Mouse (Mus musculus) CH12.LX (cell line): ENCODE measurements around the gene Clec2l. TPM values are rescaled to one million over a fixed set of nuclear protein-coding genes. Genes with fewer than 3 reads are reported as not detected.
A peak's percentile ranks its signal among the peaks of the same experiment; 100 is the strongest.

Experiments used
- DNase-seq: peaks from one replicate; pipeline ENCODE4 v3.0.0-alpha.2; 2013; ENCODE audit errors: extremely low read depth
- H3K27ac ChIP-seq: 2 replicates; pipeline ENCODE4 v1.5.1; 2012; ENCODE audit warnings: low read depth, mild to moderate bottlenecking, control low read depth, moderate library complexity; ENCODE audit not compliant: insufficient read depth
- H3K27me3 ChIP-seq: replicated peaks from 2 replicates; pipeline ENCODE3; 2012; ENCODE audit warnings: inconsistent platforms
- H3K36me3 ChIP-seq, 2 experiments: replicated peaks in 1 of 2; 2 replicates each; pipeline versions ENCODE3 to v1.6.1; 2012; ENCODE audit warnings: inconsistent platforms in 1 of 2, low read length in 1 of 2, mild to moderate bottlenecking in 1 of 2, mixed read lengths in 1 of 2, moderate library complexity in 1 of 2; ENCODE audit not compliant: control insufficient read depth in 1 of 2, insufficient read depth in 1 of 2
- H3K4me1 ChIP-seq, 2 experiments: 2 replicates each; pipeline ENCODE4 v1.6.1; 2012; ENCODE audit warnings: inconsistent platforms in 1 of 2, moderate library complexity in 1 of 2; ENCODE audit not compliant: insufficient read depth in 2 of 2, control insufficient read depth in 1 of 2
- H3K4me2 ChIP-seq: 2 replicates; pipeline ENCODE4 v1.6.1; 2012; ENCODE audit warnings: low read depth, mild to moderate bottlenecking, control low read depth; ENCODE audit not compliant: poor library complexity, insufficient read depth, severe bottlenecking
- H3K4me3 ChIP-seq, 3 experiments: fragments of 150-350 bp in 1 of 3; sonication (generic) in 1 of 3; replicated peaks in 1 of 3; 2 replicates each; pipeline versions ENCODE3 to v1.5.1; 2011 to 2012; ENCODE audit warnings: low read depth in 2 of 3, low read length in 2 of 3, mild to moderate bottlenecking in 2 of 3, moderate library complexity in 2 of 3, control low read depth in 1 of 3, improper control_type of control experiment in 1 of 3, inconsistent platforms in 1 of 3, mixed read lengths in 1 of 3; ENCODE audit not compliant: poor library complexity in 1 of 3
- H3K79me2 ChIP-seq: replicated peaks from 2 replicates; pipeline ENCODE4 v1.6.1; 2012; ENCODE audit warnings: mild to moderate bottlenecking, moderate library complexity; ENCODE audit not compliant: control insufficient read depth, poor library complexity, insufficient read depth, severe bottlenecking; ENCODE audit errors: extremely low read depth
- H3K9ac ChIP-seq: 2 replicates; pipeline ENCODE4 v1.6.1; 2012; ENCODE audit warnings: low read depth, mild to moderate bottlenecking, control low read depth, moderate library complexity; ENCODE audit not compliant: insufficient read depth
- H3K9me3 ChIP-seq: replicated peaks from 2 replicates; pipeline ENCODE3; 2012; ENCODE audit warnings: low read length, inconsistent platforms, mixed read lengths
- CTCF ChIP-seq, 2 experiments: IDR thresholded peaks in 1 of 2; conservative IDR thresholded peaks in 1 of 2; 2 replicates each; pipeline ENCODE4 v1.5.1; 2011 to 2012; ENCODE audit warnings: low read depth in 2 of 2, low read length in 2 of 2, improper control_type of control experiment in 1 of 2, inconsistent platforms in 1 of 2, mild to moderate bottlenecking in 1 of 2, moderate library complexity in 1 of 2
- ELF1 ChIP-seq: IDR thresholded peaks from 2 replicates; pipeline ENCODE4 v1.6.1; 2014; ENCODE audit warnings: low read depth, mild to moderate bottlenecking, inconsistent platforms, low read length, improper control_type of control experiment
- ETS1 ChIP-seq: conservative IDR thresholded peaks from 2 replicates; pipeline ENCODE4 v1.6.1; 2012; ENCODE audit warnings: low read depth, mild to moderate bottlenecking, inconsistent platforms, low read length, improper control_type of control experiment, moderate library complexity
- JUND ChIP-seq: conservative IDR thresholded peaks from 2 replicates; pipeline ENCODE4 v1.6.1; 2011; ENCODE audit warnings: low read depth, low read length, improper control_type of control experiment
- POLR2AphosphoS2 ChIP-seq: IDR thresholded peaks from 2 replicates; pipeline ENCODE4 v1.6.1; 2011; ENCODE audit warnings: low read depth, low read length, improper control_type of control experiment
- SIN3A ChIP-seq: IDR thresholded peaks from 2 replicates; pipeline ENCODE4 v1.6.1; 2012; ENCODE audit warnings: low read length, improper control_type of control experiment, inconsistent platforms
- SMC3 ChIP-seq: IDR thresholded peaks from 2 replicates; pipeline ENCODE4 v1.6.1; 2011; ENCODE audit warnings: low read depth, low read length, improper control_type of control experiment
- UBTF ChIP-seq: IDR thresholded peaks from 2 replicates; pipeline ENCODE4 v1.6.1; 2012; ENCODE audit warnings: low read depth, mild to moderate bottlenecking, inconsistent platforms, low read length, improper control_type of control experiment, moderate library complexity
- USF1 ChIP-seq: IDR thresholded peaks from 2 replicates; pipeline ENCODE4 v1.6.1; 2014; ENCODE audit warnings: low read depth, mild to moderate bottlenecking, inconsistent platforms, low read length, improper control_type of control experiment
- ZKSCAN1 ChIP-seq: IDR thresholded peaks from 2 replicates; pipeline ENCODE4 v1.6.1; 2012; ENCODE audit warnings: low read depth, inconsistent platforms, low read length, improper control_type of control experiment, borderline replicate concordance
- dilution Hi-C: fragments of 300-500 bp; cut with MboI; formaldehyde crosslinking; loops from 2 replicates; pipeline ENCODE4 v1.14.3; 2020; ENCODE audit warnings: low sequenced_read_pairs; ENCODE audit not compliant: extremely low pct_unique_long_range_greater_than_20kb, extremely low pct_ligation_motif_present
- in situ Hi-C: fragments of 300-500 bp; cut with MboI; formaldehyde crosslinking; loops from 3 replicates; pipeline ENCODE4 v1.14.3; 2019; ENCODE audit warnings: low sequenced_read_pairs, low pct_ligation_motif_present, low pct_unique_long_range_greater_than_20kb, mixed read lengths
- polyA plus RNA-seq: library from polyadenylated mRNA; unstranded; fragments of >175 nt; gene quantifications from 2 replicates; pipeline ENCODE4 v1.2.1, GENCODE M21; 2012; ENCODE audit warnings: low read depth; ENCODE audit not compliant: insufficient read length
- total RNA-seq, 2 experiments: library from RNA; depleted of rRNA; stranded (reverse); fragments of 300-350 nt in 1 of 2; fragments of >200 nt in 1 of 2; gene quantifications; 2 replicates each; pipeline ENCODE4 v1.2.3; 2012 to 2014

Gene Clec2l
- total and polyA plus RNA-seq, 3 experiments: 0.17 to 0.26 (median 0.21) TPM

DNA sequence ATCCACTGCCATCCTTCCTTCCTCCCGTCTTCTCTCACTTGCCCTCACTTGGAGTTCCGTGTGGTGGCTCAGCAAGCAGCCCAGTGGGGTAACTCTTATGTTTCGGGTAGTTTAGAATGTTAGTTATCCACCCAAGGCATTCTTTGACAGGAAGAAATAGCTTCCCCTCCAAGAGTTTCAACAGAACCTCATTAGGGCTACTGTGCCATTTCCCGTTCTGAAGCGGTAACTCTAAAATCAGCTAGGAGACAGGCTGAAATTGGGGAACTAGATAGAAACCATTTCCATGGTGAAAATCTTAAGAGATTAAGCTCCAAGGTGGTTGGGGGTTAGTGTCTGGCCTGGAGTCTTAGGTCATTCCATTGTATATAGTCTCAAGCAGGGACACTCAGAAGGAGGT lies 21.6 kb upstream of the Clec2l start:
- Histone ChIP-seq H3K9me3 (peaks cover 5% of the 10 kb centered on the region), H3K9ac (no peak overlapping the region), H3K79me2 (no peaks in the 10 kb centered on the region), H3K4me3 (no peak overlapping the region), H3K36me3 (no peaks in the 10 kb centered on the region), H3K27ac (no peak overlapping the region), H3K27me3 (no peaks in the 10 kb centered on the region), H3K4me1 (peaks cover 4 to 5% of the 10 kb centered on the region in 2 experiments; a peak in 2 of 4 replicates), H3K4me2 (no peak overlapping the region)
- DNase-seq: no peak
- TF ChIP-seq SMC3 (no peak), CTCF (conservative IDR thresholded peaks at IDR 0.05 in 1 of 2, IDR thresholded peaks at IDR 0.05 in 1 of 2; ENCODE audit: low read depth in 2 of 2, low read length in 2 of 2) (no peak), ZKSCAN1 (no peak), USF1 (no peak), SIN3A (no peak)
- dilution Hi-C loops: no loop called here
- in situ Hi-C loops: loop anchor here (10.0 kb wide), 1 partner anchor 264 kb away; no protein-coding TSS in a partner anchor

DNA sequence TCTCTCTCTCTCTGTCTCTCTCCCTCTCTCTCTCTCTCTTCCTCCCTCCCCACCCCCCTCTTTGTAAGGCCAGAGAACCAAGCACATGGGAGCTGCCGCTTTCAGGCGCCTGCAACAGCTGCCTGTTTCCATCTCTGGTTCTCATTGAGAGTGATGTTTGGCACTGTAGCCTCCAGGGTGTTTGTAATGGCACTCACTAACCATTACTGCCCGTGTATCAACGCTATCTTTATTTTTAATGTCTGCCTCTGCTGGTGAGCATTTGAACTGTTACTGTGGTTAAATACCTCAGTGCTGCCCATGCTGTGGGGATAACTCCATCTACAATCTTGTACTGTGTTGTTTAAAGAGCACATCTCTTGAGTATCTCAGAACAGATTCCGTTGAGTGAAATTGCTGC lies 21.2 kb upstream of the Clec2l start:
- no peak for DNase-seq
- peaks cover 4 to 5% of the 10 kb centered on the region in 2 experiments; a peak in 2 of 4 replicates for H3K4me1 ChIP-seq
- no peaks in the 10 kb centered on the region for H3K79me2 ChIP-seq
- H3K36me3 ChIP-seq: no peaks in the 10 kb centered on the region
- dilution Hi-C loops: no loop called here
- no peak overlapping the region for H3K4me2 ChIP-seq
- H3K9ac ChIP-seq: no peak overlapping the region
- peak in 1 of 2 experiments; percentile 28; a peak in 1 of 4 replicates for TF ChIP-seq CTCF (conservative IDR thresholded peaks at IDR 0.05 in 1 of 2, IDR thresholded peaks at IDR 0.05 in 1 of 2; ENCODE audit: low read depth in 2 of 2, low read length in 2 of 2)
- TF ChIP-seq ELF1: no peak
- no peak overlapping the region for H3K27ac ChIP-seq
- H3K9me3 ChIP-seq: peaks cover 1% of the 10 kb centered on the region
- H3K4me3 ChIP-seq: no peak overlapping the region
- in situ Hi-C loops: loop anchor here (10.0 kb wide), 1 partner anchor 263 kb away; no protein-coding TSS in a partner anchor
- H3K27me3 ChIP-seq: no peaks in the 10 kb centered on the region

DNA sequence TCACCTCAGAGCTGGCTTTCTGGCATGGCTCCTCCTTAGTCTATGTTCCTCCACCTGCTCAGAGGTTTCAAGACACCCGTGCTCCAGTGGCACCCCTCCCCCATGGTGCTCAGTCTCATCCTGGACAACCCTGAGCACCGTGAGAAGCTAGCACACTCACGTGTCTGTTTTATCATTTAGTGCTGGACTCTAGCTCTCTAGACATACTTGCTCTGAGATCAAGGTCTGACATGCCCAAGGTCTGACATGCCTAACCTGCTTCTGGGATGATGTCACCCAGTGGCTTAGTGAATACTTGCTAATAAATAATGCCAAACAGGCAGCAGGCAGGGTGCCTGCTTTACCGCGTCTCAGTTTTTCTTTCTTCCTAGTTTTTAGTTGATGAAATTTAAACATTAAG lies 20.3 kb upstream of the Clec2l start:
- dilution Hi-C loops: no loop called here
- Histone ChIP-seq H3K27me3 (no peaks in the 10 kb centered on the region), H3K9ac (no peak overlapping the region), H3K4me2 (no peak overlapping the region), H3K9me3 (no peaks in the 10 kb centered on the region), H3K79me2 (no peaks in the 10 kb centered on the region), H3K36me3 (no peaks in the 10 kb centered on the region), H3K4me3 (no peak overlapping the region)
- TF ChIP-seq JUND (no peak), ETS1 (no peak), POLR2AphosphoS2 (no peak), UBTF (no peak)
- TF ChIP-seq, all 38 proteins: peak for 0
- Histone ChIP-seq H3K4me1 (peaks cover 4 to 5% of the 10 kb centered on the region in 2 experiments; a peak in 1 of 4 replicates), H3K27ac (no peak overlapping the region)
- in situ Hi-C loops: loop anchor here (10.0 kb wide), 1 partner anchor 262 kb away; no protein-coding TSS in a partner anchor
- no peak for DNase-seq
